Mouse (Mus musculus) intestine, embryonic 14.5 days (tissue): ENCODE measurements around the gene Olfr1102. TPM values are rescaled to one million over a fixed set of nuclear protein-coding genes. Genes with fewer than 3 reads are reported as not detected.

ENCODE experiments used
- polyA plus RNA-seq: library from polyadenylated mRNA; unstranded; fragments of >200 nt; fragmentation: Nextera tagmentation; extraction: Ambion mirVana; gene quantifications from 2 replicates; pipeline ENCODE4 v1.2.1, GENCODE M21; 2014

Gene Olfr1102
- polyA plus RNA-seq, 1 experiment from 2014 or later: not detected

Other genes with a start within 250 kb of the Olfr1102 start
- gene Olfr1090, start 239.4 kb upstream of the Olfr1102 start, polyA plus RNA-seq: not detected in 2 replicates
- not detected in 2 replicates for gene Olfr1093, start 215.9 kb upstream of the Olfr1102 start, polyA plus RNA-seq
- not detected in 2 replicates for gene Olfr141, start 188.4 kb upstream of the Olfr1102 start, polyA plus RNA-seq
- not detected in 2 replicates for gene Olfr1094, start 173.7 kb upstream of the Olfr1102 start, polyA plus RNA-seq
- gene Olfr1095, start 146.7 kb upstream of the Olfr1102 start, polyA plus RNA-seq: not detected in 2 replicates
- gene Gm13723, start 123.6 kb upstream of the Olfr1102 start, polyA plus RNA-seq: not detected in 2 replicates
- gene Olfr1097, start 106.2 kb upstream of the Olfr1102 start, polyA plus RNA-seq: not detected in 2 replicates
- not detected in 2 replicates for gene Olfr1098, start 73.9 kb upstream of the Olfr1102 start, polyA plus RNA-seq
- gene Olfr1099, start 37.7 kb upstream of the Olfr1102 start, polyA plus RNA-seq: not detected in 2 replicates
- not detected in 2 replicates for gene Olfr1100, start 18.4 kb upstream of the Olfr1102 start, polyA plus RNA-seq
- not detected in 2 replicates for gene Olfr1101, start 7.2 kb upstream of the Olfr1102 start, polyA plus RNA-seq
- not detected in 2 replicates for gene Olfr1104, start 28.7 kb downstream of the Olfr1102 start, polyA plus RNA-seq
- not detected in 2 replicates for gene Olfr1105, start 38.1 kb downstream of the Olfr1102 start, polyA plus RNA-seq
- gene Olfr1106, start 53.9 kb downstream of the Olfr1102 start, polyA plus RNA-seq: not detected in 2 replicates
- gene Olfr1107, start 77.4 kb downstream of the Olfr1102 start, polyA plus RNA-seq: not detected in 2 replicates
- not detected in 2 replicates for gene Olfr1109, start 97.6 kb downstream of the Olfr1102 start, polyA plus RNA-seq
- not detected in 2 replicates for gene Olfr259, start 116.2 kb downstream of the Olfr1102 start, polyA plus RNA-seq
- not detected in 2 replicates for gene Olfr1110, start 141.9 kb downstream of the Olfr1102 start, polyA plus RNA-seq
- not detected in 2 replicates for gene Olfr1111, start 154.2 kb downstream of the Olfr1102 start, polyA plus RNA-seq
- not detected in 2 replicates for gene Olfr1112, start 189.4 kb downstream of the Olfr1102 start, polyA plus RNA-seq
- gene Olfr1113, start 210.6 kb downstream of the Olfr1102 start, polyA plus RNA-seq: not detected in 2 replicates
- not detected in 2 replicates for gene Olfr1115, start 249.6 kb downstream of the Olfr1102 start, polyA plus RNA-seq